Mouse (Mus musculus): ENCODE measurements around the gene Zdhhc6.

- TF ChIP-seq CTCF (IDR thresholded peaks at IDR 0.05; ENCODE audit: extremely low read depth, insufficient read length, insufficient replicate concordance, low read depth, low read length): no peak
- no peak for TF ChIP-seq POLR2A (IDR thresholded peaks at IDR 0.05; ENCODE audit: low read depth, low read length)
Observed at GRCm38 (mm10) chr19:55276100-55276499, 39.7 kb downstream of the Zdhhc6 start.
